Mouse (Mus musculus) kidney, embryonic 16.5 days (tissue): ENCODE results near the gene Ptpn3. TPM values are rescaled to one million over a fixed set of nuclear protein-coding genes. Genes with fewer than 3 reads are reported as not detected.

Experiments
- ATAC-seq: fragments of 200-750 bp; cut with Nextera tagmentation; 2 replicates; pipeline ENCODE4 v1.8.0; 2017; ENCODE audit warnings: moderate TSS enrichment; ENCODE audit not compliant: low FRiP score, low TSS enrichment
- H3K27ac ChIP-seq: fragments of 300-500 bp; sonication (generic); 2 replicates; pipeline ENCODE4 v1.5.1; 2014; ENCODE audit warnings: low read length
- H3K27me3 ChIP-seq: fragments of 300-500 bp; sonication (generic); 2 replicates; pipeline ENCODE4 v1.6.1; 2014; ENCODE audit warnings: low read length, control low read depth, mixed read lengths; ENCODE audit not compliant: insufficient read depth
- H3K36me3 ChIP-seq: fragments of 300-500 bp; sonication (generic); 2 replicates; pipeline ENCODE4 v1.6.1; 2014; ENCODE audit warnings: low read length, control low read depth, mixed read lengths; ENCODE audit not compliant: insufficient read depth
- H3K4me1 ChIP-seq: fragments of 300-500 bp; sonication (generic); 2 replicates; pipeline ENCODE4 v1.6.1; 2014; ENCODE audit warnings: low read length, control low read depth, mixed read lengths; ENCODE audit not compliant: insufficient read depth
- H3K4me2 ChIP-seq: fragments of 300-500 bp; sonication (generic); replicated peaks from 2 replicates; pipeline ENCODE4 v1.6.1; 2014; ENCODE audit warnings: low read depth, low read length
- H3K4me3 ChIP-seq: fragments of 300-500 bp; sonication (generic); 2 replicates; pipeline ENCODE4 v1.5.1; 2014; ENCODE audit warnings: mild to moderate bottlenecking, low read length
- H3K9ac ChIP-seq: fragments of 300-500 bp; sonication (generic); replicated peaks from 2 replicates; pipeline ENCODE4 v1.6.1; 2014; ENCODE audit warnings: low read length
- H3K9me3 ChIP-seq: fragments of 300-500 bp; sonication (generic); 2 replicates; pipeline ENCODE4 v1.6.1; 2016; ENCODE audit warnings: low read length, control low read depth
- WGBS: fragments of 180-500 bp; shearing (Covaris S2); extraction: QIAGEN DNeasy Blood & Tissue Kit; methylation state at CpG from one replicate; pipeline ENCODE4 v1.1.7; 2014; 5-methylcytosine and 5-hydroxymethylcytosine counted together
- polyA plus RNA-seq: library from polyadenylated mRNA; unstranded; fragments of >200 nt; fragmentation: Nextera tagmentation; extraction: Ambion mirVana; gene quantifications from 2 replicates; pipeline ENCODE4 v1.2.1, GENCODE M21; 2015

Gene Ptpn3
- polyA plus RNA-seq, 1 experiment from 2014 or later: 9.0 TPM

DNA sequence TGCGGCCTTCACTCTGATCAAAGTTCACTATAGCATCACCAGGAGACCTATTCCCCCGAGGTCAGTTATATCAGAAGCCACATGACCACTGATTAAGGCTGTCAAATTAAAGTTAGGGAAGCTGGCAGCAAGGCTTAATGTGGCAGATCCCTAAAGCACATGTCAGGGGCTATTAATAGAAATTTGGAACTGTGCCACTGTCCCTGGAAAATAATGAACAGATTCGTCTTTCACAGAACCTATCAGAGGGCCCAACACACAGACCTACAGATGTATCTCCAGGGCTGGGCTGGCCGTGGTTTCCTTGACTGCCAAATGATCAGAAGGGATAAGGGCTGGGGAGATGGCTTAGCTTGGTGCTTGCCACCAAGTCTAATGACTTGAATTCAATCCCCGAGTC lies 65.1 kb downstream of the Ptpn3 start:
- no peaks in the 10 kb centered on the region for H3K27me3 ChIP-seq
- no peaks in the 10 kb centered on the region for H3K9me3 ChIP-seq
- H3K27ac ChIP-seq: no peak overlapping the region
- ATAC-seq: no peak
- no peaks in the 10 kb centered on the region for H3K4me1 ChIP-seq
- no peak overlapping the region for H3K4me3 ChIP-seq
- 77% methylated on average over 5 of the region's 5 CpGs for WGBS
- no peak overlapping the region for H3K4me2 ChIP-seq
- peaks cover 8% of the 10 kb centered on the region; the same call in 1 of the 2 replicates for H3K36me3 ChIP-seq
- no peak overlapping the region for H3K9ac ChIP-seq

DNA sequence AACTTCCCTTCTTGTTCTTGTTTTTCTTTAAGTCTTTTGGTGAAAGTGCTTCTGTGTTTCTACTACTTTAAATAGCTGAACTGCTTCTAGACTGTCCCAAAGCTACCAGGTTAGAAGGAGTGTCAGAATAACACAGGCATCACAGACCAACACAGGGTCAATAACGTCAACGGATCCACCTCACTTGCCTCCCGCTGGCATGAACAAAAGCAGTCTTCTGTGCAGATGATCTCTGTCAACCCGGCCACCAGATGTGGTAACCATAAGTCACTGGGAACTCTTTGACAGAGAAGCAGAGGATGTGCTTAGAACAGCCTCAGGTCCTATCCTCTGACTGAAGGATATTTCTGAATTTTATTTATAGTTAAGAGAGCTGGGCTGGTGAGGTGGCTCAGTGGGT lies 65.9 kb downstream of the Ptpn3 start:
- Histone ChIP-seq H3K4me1 (no peaks in the 10 kb centered on the region), H3K36me3 (peaks cover 8% of the 10 kb centered on the region; the same call in 1 of the 2 replicates), H3K9ac (no peak overlapping the region), H3K9me3 (no peaks in the 10 kb centered on the region), H3K4me3 (no peak overlapping the region), H3K27ac (no peak overlapping the region), H3K4me2 (no peak overlapping the region), H3K27me3 (no peaks in the 10 kb centered on the region)
- 77% methylated on average over 4 of the region's 4 CpGs for WGBS
- no peak for ATAC-seq

DNA sequence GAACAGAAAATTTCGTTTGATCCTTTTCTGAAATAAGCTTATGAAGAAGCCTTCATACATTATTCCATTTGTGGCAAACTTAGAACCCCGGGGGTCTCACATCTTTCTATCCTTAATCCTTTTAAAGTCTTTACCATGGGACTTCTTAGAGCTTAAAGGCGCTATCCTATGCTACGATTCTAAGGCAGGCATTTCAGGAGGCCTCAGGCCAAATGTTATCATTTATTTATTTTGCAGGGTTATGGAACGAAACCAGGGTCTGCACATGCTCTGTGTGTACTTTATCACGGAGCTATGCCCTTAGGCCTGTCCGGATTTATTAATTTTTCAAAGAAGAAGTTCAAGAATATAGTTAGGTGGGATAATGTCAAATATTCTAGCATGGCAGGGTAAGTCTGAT lies 67.3 kb downstream of the Ptpn3 start:
- Histone ChIP-seq H3K4me3 (no peak overlapping the region), H3K27me3 (no peaks in the 10 kb centered on the region), H3K4me1 (no peaks in the 10 kb centered on the region), H3K4me2 (no peak overlapping the region), H3K9me3 (no peaks in the 10 kb centered on the region), H3K9ac (no peak overlapping the region), H3K27ac (no peak overlapping the region), H3K36me3 (peaks cover 11% of the 10 kb centered on the region; the same call in 1 of the 2 replicates)
- ATAC-seq: no peak
- 87% methylated on average over 7 of the region's 7 CpGs for WGBS

DNA sequence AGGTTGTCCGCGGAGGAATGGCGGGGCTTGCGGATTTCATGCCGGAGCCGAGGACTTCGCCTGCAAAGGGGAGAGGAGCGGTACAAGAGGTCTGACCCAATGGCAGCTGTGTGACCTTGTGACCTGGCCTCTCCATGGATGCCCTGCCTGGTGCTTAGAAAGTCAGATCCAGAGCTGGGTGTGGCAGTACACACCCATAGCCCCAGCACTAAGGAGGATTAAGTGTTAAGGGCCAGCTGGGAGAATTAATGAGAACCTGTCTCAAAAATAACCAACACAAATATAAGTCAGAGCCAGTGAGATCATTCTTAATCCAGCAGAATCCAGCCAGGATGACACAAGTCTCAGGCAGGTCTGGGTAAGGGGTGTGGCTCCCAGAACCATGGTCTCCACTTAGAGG lies 69.2 kb downstream of the Ptpn3 start:
- Histone ChIP-seq H3K36me3 (peaks cover 11% of the 10 kb centered on the region; the same call in 1 of the 2 replicates), H3K27ac (no peak overlapping the region), H3K4me1 (no peaks in the 10 kb centered on the region), H3K4me2 (no peak overlapping the region), H3K4me3 (no peak overlapping the region), H3K27me3 (no peaks in the 10 kb centered on the region), H3K9me3 (no peaks in the 10 kb centered on the region), H3K9ac (no peak overlapping the region)
- 94% methylated on average over 8 of the region's 8 CpGs for WGBS
- ATAC-seq: no peak

DNA sequence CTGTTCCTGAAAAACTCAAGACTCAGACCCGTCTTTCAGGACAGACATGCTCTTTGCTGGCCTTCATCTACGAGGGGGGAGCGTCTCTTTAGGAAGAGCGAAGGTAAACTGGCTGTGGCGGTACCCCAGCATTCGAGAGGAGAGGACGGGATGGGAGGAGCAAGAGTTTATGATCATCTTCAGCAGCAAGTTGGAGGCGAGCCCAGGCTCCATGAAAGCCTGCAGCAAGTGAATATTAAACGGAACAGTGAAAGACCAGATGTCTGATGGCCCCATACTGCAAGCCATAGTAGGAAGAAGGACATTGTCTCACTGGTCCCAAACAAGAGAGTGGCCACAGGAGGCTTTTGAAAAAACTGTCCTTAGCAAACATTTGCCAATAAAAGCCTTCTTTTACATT lies 70.3 kb downstream of the Ptpn3 start:
- peaks cover 11% of the 10 kb centered on the region; the same call in 1 of the 2 replicates for H3K36me3 ChIP-seq
- no peak overlapping the region for H3K27ac ChIP-seq
- ATAC-seq: no peak
- H3K4me2 ChIP-seq: no peak overlapping the region
- no peaks in the 10 kb centered on the region for H3K4me1 ChIP-seq
- 81% methylated on average over 9 of the region's 9 CpGs for WGBS
- no peaks in the 10 kb centered on the region for H3K27me3 ChIP-seq
- no peaks in the 10 kb centered on the region for H3K9me3 ChIP-seq
- no peak overlapping the region for H3K4me3 ChIP-seq
- H3K9ac ChIP-seq: no peak overlapping the region

DNA sequence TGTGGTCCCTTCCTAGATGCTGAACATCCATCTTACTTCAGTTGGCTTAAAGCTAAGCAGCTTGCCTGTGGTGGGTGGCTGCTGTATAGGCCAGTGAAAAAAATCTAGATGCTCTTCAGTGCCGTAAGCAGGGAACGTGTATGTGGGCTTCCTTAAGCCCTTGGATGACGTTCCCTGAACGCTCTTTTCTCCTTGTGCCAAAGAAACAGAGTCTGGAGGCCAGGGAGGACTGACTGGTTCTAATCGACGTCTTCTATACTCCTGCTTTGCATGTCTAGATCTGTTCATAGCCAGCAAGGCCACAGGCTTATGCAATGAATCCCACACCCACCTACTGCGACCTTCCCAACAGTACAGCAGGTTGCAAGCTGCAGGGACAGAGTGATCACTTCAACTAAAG lies 71.3 kb downstream of the Ptpn3 start:
- Histone ChIP-seq H3K4me1 (no peaks in the 10 kb centered on the region), H3K27ac (no peak overlapping the region), H3K9me3 (no peaks in the 10 kb centered on the region), H3K36me3 (peaks cover 15% of the 10 kb centered on the region), H3K9ac (no peak overlapping the region), H3K4me3 (no peak overlapping the region), H3K27me3 (no peaks in the 10 kb centered on the region), H3K4me2 (no peak overlapping the region)
- ATAC-seq: no peak
- 86% methylated on average over 7 of the region's 7 CpGs for WGBS

DNA sequence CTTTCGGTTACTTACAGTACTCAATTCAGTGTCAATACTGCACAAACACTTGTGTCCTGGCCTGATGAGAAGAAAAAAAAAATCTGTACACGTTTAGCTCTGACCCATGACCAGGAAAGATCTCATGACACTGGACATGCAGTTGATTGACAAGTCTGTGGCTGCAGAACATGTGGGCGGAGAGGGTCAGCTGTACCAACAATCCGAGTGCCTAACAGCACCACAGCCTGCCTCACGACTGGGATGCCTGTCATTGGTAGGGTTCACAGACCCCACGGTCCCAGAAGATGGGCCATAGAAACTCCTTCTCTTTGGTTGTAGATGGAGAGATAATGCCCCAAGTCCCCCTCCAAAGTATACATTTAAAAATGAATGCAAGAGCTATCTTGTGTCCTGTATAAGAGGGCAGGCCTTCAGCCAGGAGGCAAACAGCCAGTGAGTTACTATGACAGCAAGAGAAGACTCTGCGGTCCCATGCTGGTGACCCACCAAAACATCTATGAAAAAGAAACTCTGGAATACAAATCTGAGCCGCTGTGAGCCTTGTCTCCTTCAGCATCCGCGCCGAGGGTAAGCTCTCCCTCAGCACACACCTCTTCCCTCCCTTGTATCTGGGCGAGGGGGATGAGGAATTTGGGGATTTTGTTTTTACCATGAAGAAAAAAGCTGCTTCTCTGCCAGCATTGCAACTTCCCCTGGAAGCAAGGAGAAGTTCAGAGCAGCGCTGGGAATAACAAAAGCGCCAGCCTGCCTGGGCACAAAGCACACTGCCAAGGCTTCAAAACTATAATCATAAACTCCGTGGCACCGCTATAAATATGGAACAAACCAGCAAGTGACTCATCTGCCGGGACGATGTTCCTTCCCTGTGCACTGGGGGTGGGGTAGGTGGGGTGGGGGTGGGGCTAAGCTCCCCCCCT lies 72.8 kb downstream of the Ptpn3 start:
- no peak overlapping the region for H3K4me3 ChIP-seq
- no peaks in the 10 kb centered on the region for H3K4me1 ChIP-seq
- no peak overlapping the region for H3K27ac ChIP-seq
- no peaks in the 10 kb centered on the region for H3K9me3 ChIP-seq
- ATAC-seq: no peak
- 67% methylated on average over 18 of the region's 18 CpGs for WGBS
- H3K4me2 ChIP-seq: no peak overlapping the region
- H3K9ac ChIP-seq: no peak overlapping the region
- no peaks in the 10 kb centered on the region for H3K27me3 ChIP-seq
- H3K36me3 ChIP-seq: peaks cover 20% of the 10 kb centered on the region

DNA sequence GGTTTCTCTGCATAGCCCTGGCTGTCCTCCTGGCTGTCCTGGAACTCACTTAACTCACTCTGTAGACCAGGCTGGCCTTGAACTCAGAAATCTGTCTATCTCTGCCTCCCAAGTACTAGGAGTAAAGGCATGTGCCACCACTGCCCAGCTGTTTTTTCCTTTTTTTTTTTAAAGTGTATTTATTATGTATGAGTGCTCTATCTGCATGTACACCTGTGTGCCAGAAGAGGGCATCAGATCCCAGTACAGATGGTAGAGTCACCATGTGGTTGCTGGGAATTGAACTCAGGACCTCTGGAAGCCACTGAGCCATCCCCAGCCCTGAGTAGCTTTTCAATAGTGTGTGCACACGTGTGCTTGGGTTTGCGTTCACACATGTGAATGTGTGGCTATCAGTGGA lies 76.9 kb downstream of the Ptpn3 start:
- Histone ChIP-seq H3K4me1 (no peaks in the 10 kb centered on the region), H3K9me3 (no peaks in the 10 kb centered on the region)

DNA sequence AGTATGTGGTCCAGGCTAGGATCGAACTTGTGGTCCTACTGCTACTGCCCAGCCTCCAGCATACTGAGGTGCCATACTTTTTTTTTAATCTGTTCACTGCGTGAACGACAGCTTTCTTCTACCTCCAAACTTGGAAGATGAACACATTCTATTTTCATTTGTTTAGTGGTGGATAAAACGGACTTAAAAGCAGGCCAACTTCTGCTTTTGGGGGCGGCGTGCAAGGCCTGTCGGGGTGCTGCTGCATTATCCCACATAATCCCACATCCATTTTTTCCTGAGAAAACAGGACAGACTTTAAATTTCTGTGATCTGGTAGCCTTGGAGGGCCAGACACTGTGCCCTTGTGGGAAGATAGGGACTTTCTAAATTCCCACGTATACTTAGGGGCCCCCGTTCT lies 83.9 kb downstream of the Ptpn3 start:
- WGBS: 89% methylated on average over 9 of the region's 9 CpGs
- H3K4me3 ChIP-seq: no peak overlapping the region
- no peak for ATAC-seq

More for the DNA sequence above, 76.9 kb downstream of the Ptpn3 start:
- Histone ChIP-seq H3K27ac (no peak overlapping the region), H3K4me2 (no peak overlapping the region), H3K36me3 (peaks cover 18% of the 10 kb centered on the region), H3K4me3 (no peak overlapping the region), H3K9ac (no peak overlapping the region), H3K27me3 (no peaks in the 10 kb centered on the region)
- no peak for ATAC-seq
- WGBS: 93% methylated on average over 2 of the region's 2 CpGs

DNA sequence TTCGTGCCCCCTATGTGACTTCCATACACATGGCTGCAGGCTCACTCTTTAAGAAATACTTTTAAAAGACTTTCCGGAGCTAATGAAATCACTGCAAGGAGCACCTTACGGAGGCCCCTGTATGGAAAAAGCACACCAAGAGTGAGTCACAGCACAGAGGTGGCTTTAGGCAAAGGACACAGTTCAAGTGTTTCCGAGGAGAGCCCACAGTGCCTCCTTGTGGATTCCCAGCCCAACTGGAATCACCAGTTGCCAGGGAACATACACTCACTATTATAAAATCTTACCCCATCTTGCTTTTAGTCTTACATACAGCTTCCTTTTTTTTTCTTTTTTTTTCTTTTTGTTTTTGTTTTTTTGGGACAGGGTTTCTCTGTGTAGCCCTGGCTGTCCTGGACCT lies 85.1 kb downstream of the Ptpn3 start:
- Histone ChIP-seq H3K4me3 (no peak overlapping the region), H3K27ac (no peak overlapping the region), H3K27me3 (no peaks in the 10 kb centered on the region), H3K4me1 (no peaks in the 10 kb centered on the region), H3K36me3 (peaks cover 13% of the 10 kb centered on the region; the same call in 1 of the 2 replicates), H3K4me2 (no peak overlapping the region), H3K9me3 (no peaks in the 10 kb centered on the region), H3K9ac (no peak overlapping the region)
- ATAC-seq: no peak
- 89% methylated on average over 4 of the region's 4 CpGs for WGBS

More for the DNA sequence above, 83.9 kb downstream of the Ptpn3 start:
- no peak overlapping the region for H3K9ac ChIP-seq
- H3K36me3 ChIP-seq: peaks cover 13% of the 10 kb centered on the region; the same call in 1 of the 2 replicates
- no peaks in the 10 kb centered on the region for H3K9me3 ChIP-seq
- H3K4me1 ChIP-seq: no peaks in the 10 kb centered on the region
- no peaks in the 10 kb centered on the region for H3K27me3 ChIP-seq
- H3K4me2 ChIP-seq: no peak overlapping the region
- no peak overlapping the region for H3K27ac ChIP-seq
